Mouse (Mus musculus) kidney, adult 2 months (tissue): ENCODE data around the gene Ano1.

Source experiments
- CTCF ChIP-seq: fragments of 200-500 bp; conservative IDR thresholded peaks from 2 replicates; pipeline ENCODE4 v1.5.1; 2011; ENCODE audit warnings: low read depth, mild to moderate bottlenecking, control low read depth, low read length, moderate library complexity, mixed read lengths; ENCODE audit not compliant: insufficient read depth, insufficient read length
- POLR2A ChIP-seq: fragments of 200-500 bp; IDR thresholded peaks from one replicate; pipeline ENCODE4 v1.6.1; 2011; ENCODE audit warnings: low read depth, low read length, control low read depth

DNA sequence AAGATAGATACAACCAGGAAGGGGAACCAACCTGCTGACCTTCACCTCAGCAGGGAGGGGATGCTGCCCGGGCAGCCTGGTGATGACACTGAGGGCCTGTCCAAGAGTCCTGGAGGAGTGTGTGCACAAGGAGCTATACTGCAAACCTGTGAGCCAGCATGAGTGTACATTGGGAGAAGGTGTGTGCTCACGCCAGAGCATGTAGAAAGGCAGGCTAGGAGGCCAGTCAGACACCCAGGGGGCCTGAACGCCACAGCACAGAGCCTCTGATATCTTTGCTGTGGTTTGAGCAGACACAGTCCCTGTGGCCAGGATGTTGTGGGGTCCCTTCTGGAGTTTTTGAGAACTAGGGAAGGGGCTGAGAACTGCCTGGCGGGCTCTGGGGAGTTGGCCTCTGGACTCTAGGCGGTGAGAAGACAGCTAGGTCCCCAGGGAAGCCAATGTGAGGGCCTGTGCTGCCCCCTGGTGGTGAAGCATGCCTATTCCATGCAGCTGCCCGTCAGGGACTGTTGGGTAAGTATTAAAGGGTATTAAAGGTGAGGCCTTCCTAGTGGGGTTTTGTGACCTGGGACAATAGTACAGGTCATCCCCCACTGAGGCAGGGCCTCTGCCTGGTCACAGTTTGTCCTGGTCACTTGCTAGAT, 24.2 kb upstream of the Ano1 start:
- TF ChIP-seq CTCF (peak; percentile 93), POLR2A (no peak)
